In the genomic region with DNA sequence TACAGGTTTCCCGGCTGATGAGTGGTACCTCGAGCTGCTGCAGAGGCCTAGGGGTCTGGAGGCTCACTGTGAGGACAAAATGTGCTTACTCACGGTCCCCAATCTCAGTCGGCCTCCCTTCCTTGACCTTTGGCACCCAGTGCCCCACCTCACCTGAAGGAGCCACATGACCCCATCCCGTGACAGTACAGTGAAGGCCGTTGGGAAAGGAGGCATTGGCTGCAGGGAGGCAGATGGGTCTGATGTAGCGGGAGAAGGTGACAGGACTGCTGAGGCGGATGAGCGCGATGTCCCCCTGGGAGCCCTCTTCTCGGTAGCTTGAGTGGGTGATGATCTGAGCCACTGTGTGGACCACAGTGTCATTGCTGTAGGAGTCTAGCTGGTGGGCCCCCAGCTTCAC, we compare ENCODE assay signal across 17 mouse cellular contexts. TPM values are rescaled to one million over a fixed set of nuclear protein-coding genes. Genes with fewer than 3 reads are reported as not detected.
DNase-seq lines count a peak whose midpoint lies in the region; ATAC-seq lines count a peak whose summit lies in the region.
"Had no signal": no experiment of that assay in that cellular context is flagged by ENCODE, and none has a peak within 500 bp of the region (broad histone marks: within the 10 kb centered on the region; RNA-seq: fewer than 3 reads in every experiment).

No protein-coding gene starts in this region.

- H3K36me3 ChIP-seq in kidney, embryonic 14.5 days (ENCODE audit: control insufficient read depth, insufficient read depth, low read length), result peaks cover 44% of the 10 kb centered on the region
- H3K36me3 ChIP-seq in stomach, embryonic 14.5 days (ENCODE audit: control insufficient read depth, insufficient read depth, low read length), result peaks cover 11% of the 10 kb centered on the region

- no peak overlapping the region for H3K9ac ChIP-seq in kidney, embryonic 14.5 days (ENCODE audit: low read depth, low read length)
- no peak overlapping the region for H3K9ac ChIP-seq in stomach, embryonic 14.5 days (replicated peaks; ENCODE audit: low read depth, low read length)
- H3K9ac ChIP-seq: midbrain, embryonic 12.5 days had no signal

- peaks cover 24% of the 10 kb centered on the region for H3K4me1 ChIP-seq in kidney, embryonic 14.5 days (ENCODE audit: control insufficient read depth, insufficient read depth, low read length)
- peaks cover 11% of the 10 kb centered on the region for H3K4me1 ChIP-seq in stomach, embryonic 14.5 days (ENCODE audit: control insufficient read depth, insufficient read depth, low read length)

- 86% methylated on average over 11 of the region's 11 CpGs for WGBS in kidney, embryonic 14.5 days
- WGBS in stomach, embryonic 14.5 days, result 79% methylated on average over 11 of the region's 11 CpGs

- H3K9me3 ChIP-seq in kidney, embryonic 14.5 days (ENCODE audit: control insufficient read depth, low read length), result no peaks in the 10 kb centered on the region
- no peaks in the 10 kb centered on the region for H3K9me3 ChIP-seq in stomach, embryonic 14.5 days (ENCODE audit: control insufficient read depth, low read depth, low read length)
- H3K9me3 ChIP-seq: midbrain, embryonic 12.5 days had no signal

- H3K4me3 ChIP-seq in kidney, embryonic 14.5 days (ENCODE audit: low read length), result no peak overlapping the region
- no peak overlapping the region for H3K4me3 ChIP-seq in stomach, embryonic 14.5 days (ENCODE audit: low read depth, low read length)
- H3K4me3 ChIP-seq: midbrain, embryonic 12.5 days; myocyte had no signal

- no peaks in the 10 kb centered on the region for H3K27me3 ChIP-seq in kidney, embryonic 14.5 days (ENCODE audit: control insufficient read depth, insufficient read depth, low read length)
- H3K27me3 ChIP-seq in stomach, embryonic 14.5 days (ENCODE audit: control insufficient read depth, insufficient read depth, low read length), result no peaks in the 10 kb centered on the region
- H3K27me3 ChIP-seq: CH12.LX had no signal

- H3K27ac ChIP-seq in kidney, embryonic 14.5 days (ENCODE audit: low read depth, low read length), result peak overlapping the region; percentile 94; the same call in 1 of the 2 replicates
- H3K27ac ChIP-seq in stomach, embryonic 14.5 days (ENCODE audit: low read length), result peak overlapping the region; percentile 91; the same call in 1 of the 2 replicates
- H3K27ac ChIP-seq: midbrain, embryonic 12.5 days had no signal

- H3K4me2 ChIP-seq in kidney, embryonic 14.5 days (replicated peaks; ENCODE audit: low read depth, low read length), result no peak overlapping the region
- no peak overlapping the region for H3K4me2 ChIP-seq in stomach, embryonic 14.5 days (replicated peaks; ENCODE audit: low read depth, low read length)
- H3K4me2 ChIP-seq: midbrain, embryonic 12.5 days had no signal

- DNase-seq in kidney, adult 11 months, result peak; percentile 83
- no peak for DNase-seq in kidney, postnatal 4 days
- peak; percentile 20 for DNase-seq in R1 (ENCODE audit: low read depth, low spot score)
- DNase-seq in layer of hippocampus, adult 9-10 months (ENCODE audit: low spot score), result no peak
- DNase-seq in left cerebral cortex, adult 18-20 months (ENCODE audit: low spot score in 2 of 2), result no peak
- DNase-seq: adrenal gland, postnatal 36 days; cerebellum, postnatal 10 days; embryo, embryonic 11 days; heart, adult 18-20 months had no signal

- no peak for ATAC-seq in kidney, embryonic 14.5 days (ENCODE audit: low FRiP score, low TSS enrichment)
- no peak for ATAC-seq in stomach, embryonic 14.5 days (ENCODE audit: insufficient number of reproducible peaks, insufficient read depth, low FRiP score, low read depth)
- no peak for ATAC-seq in megakaryocyte progenitor cell, adult 5-6 weeks (replicated peaks; ENCODE audit: poor library complexity)
- ATAC-seq: activated CD4-positive, CD25-positive, alpha-beta regulatory T cell, adult 4 months; forebrain, embryonic 14.5 days had no signal

RNA-seq across cellular contexts. Expression of a gene that starts 3.1 kb away (rescaled TPM):
- 44.7 and 47.1 TPM in 2 replicates for polyA plus RNA-seq in kidney, embryonic 14.5 days (2014; fragmentation: Nextera tagmentation; extraction: Ambion mirVana)
- 48.2 and 55.5 TPM in 2 replicates for polyA plus RNA-seq in stomach, embryonic 14.5 days (2014; fragmentation: Nextera tagmentation; extraction: Ambion mirVana)
- total RNA-seq in left cerebral cortex, adult 18-20 months (2021), result under 1 TPM; 0.40 to 0.42 TPM
- total RNA-seq in megakaryocyte progenitor cell, adult 5-6 weeks (2015), result not detected in 2 replicates
- total RNA-seq in megakaryocyte progenitor cell, adult 5-6 weeks (2017), result not detected in 2 replicates
- total RNA-seq: adrenal gland, postnatal 36 days had no signal
- polyA plus RNA-seq: activated CD4-positive, CD25-positive, alpha-beta regulatory T cell, adult 4 months had no signal

RNA-seq across cellular contexts. Expression of a gene that starts 14.5 kb away (rescaled TPM):
- polyA plus RNA-seq in kidney, embryonic 14.5 days (2014; fragmentation: Nextera tagmentation; extraction: Ambion mirVana), result 37.2 and 48.9 TPM in 2 replicates
- polyA plus RNA-seq in stomach, embryonic 14.5 days (2014; fragmentation: Nextera tagmentation; extraction: Ambion mirVana), result 40.3 and 43.0 TPM in 2 replicates
- 10 to 100 TPM; 29.7 to 33.3 TPM for total RNA-seq in left cerebral cortex, adult 18-20 months (2021)
- 18.1 and 30.6 TPM in 2 replicates for total RNA-seq in megakaryocyte progenitor cell, adult 5-6 weeks (2015)
- 23.7 and 30.4 TPM in 2 replicates for total RNA-seq in megakaryocyte progenitor cell, adult 5-6 weeks (2017)

RNA-seq across cellular contexts. Expression of a gene that starts 19.7 kb away (rescaled TPM):
- 12.1 and 12.4 TPM in 2 replicates for polyA plus RNA-seq in kidney, embryonic 14.5 days (2014; fragmentation: Nextera tagmentation; extraction: Ambion mirVana)
- 8.2 and 8.5 TPM in 2 replicates for polyA plus RNA-seq in stomach, embryonic 14.5 days (2014; fragmentation: Nextera tagmentation; extraction: Ambion mirVana)
- 1 to 10 TPM; 7.9 to 8.2 TPM for total RNA-seq in left cerebral cortex, adult 18-20 months (2021)
- 1.5 and 2.3 TPM in 2 replicates for total RNA-seq in megakaryocyte progenitor cell, adult 5-6 weeks (2015)
- 0.75 and 7.2 TPM in 2 replicates for total RNA-seq in megakaryocyte progenitor cell, adult 5-6 weeks (2017)

RNA-seq across cellular contexts. Expression of a gene that starts 23.0 kb away (rescaled TPM):
- polyA plus RNA-seq in kidney, embryonic 14.5 days (2014; fragmentation: Nextera tagmentation; extraction: Ambion mirVana), result 152 and 155 TPM in 2 replicates
- polyA plus RNA-seq in stomach, embryonic 14.5 days (2014; fragmentation: Nextera tagmentation; extraction: Ambion mirVana), result 152 TPM in 2 replicates
- 10 to 100 TPM; 34.3 to 39.3 TPM for total RNA-seq in left cerebral cortex, adult 18-20 months (2021)
- total RNA-seq in megakaryocyte progenitor cell, adult 5-6 weeks (2015), result 68.3 and 75.7 TPM in 2 replicates
- 42.5 and 49.9 TPM in 2 replicates for total RNA-seq in megakaryocyte progenitor cell, adult 5-6 weeks (2017)

RNA-seq across cellular contexts. Expression of a gene that starts 31.4 kb away (rescaled TPM):
- polyA plus RNA-seq in kidney, embryonic 14.5 days (2014; fragmentation: Nextera tagmentation; extraction: Ambion mirVana), result 125 and 156 TPM in 2 replicates
- polyA plus RNA-seq in stomach, embryonic 14.5 days (2014; fragmentation: Nextera tagmentation; extraction: Ambion mirVana), result 158 and 184 TPM in 2 replicates
- total RNA-seq in left cerebral cortex, adult 18-20 months (2021), result 10 to 100 TPM; 21.3 to 24.0 TPM
- 125 and 145 TPM in 2 replicates for total RNA-seq in megakaryocyte progenitor cell, adult 5-6 weeks (2015)
- 30.7 and 39.6 TPM in 2 replicates for total RNA-seq in megakaryocyte progenitor cell, adult 5-6 weeks (2017)

Comparison
In these comparisons a context has a peak if more than half of its experiments do, and no peak if none do; other contexts are left out.
1. DNase-seq: peak in kidney, adult 11 months (single experiment) and R1 (single experiment); none in kidney, postnatal 4 days (0 of 2), layer of hippocampus, adult 9-10 months (single experiment) and left cerebral cortex, adult 18-20 months (0 of 2).